Mouse (Mus musculus): ENCODE measurements around the gene Ppif. TPM values are rescaled to one million over a fixed set of nuclear protein-coding genes. Genes with fewer than 3 reads are reported as not detected.

The Ppif gene
- polyA plus RNA-seq, 1 experiment from 2014 or later = 26.4 TPM

GRCm38 (mm10) chr14:25707691-25708181, 13.8 kb downstream of the Ppif start:
- Histone ChIP-seq H3K36me3 (no peaks in the 10 kb centered on the region), H3K9me3 (no peaks in the 10 kb centered on the region), H3K4me3 (no peak overlapping the region), H3K4me1 (peaks cover 44% of the 10 kb centered on the region), H3K9ac (no peak overlapping the region), H3K27ac (peak overlapping the region; percentile 75), H3K27me3 (no peaks in the 10 kb centered on the region), H3K4me2 (no peak overlapping the region)
- WGBS = 41% methylated on average over 5 of the region's 5 CpGs
- ATAC-seq (ENCODE audit: insufficient number of reproducible peaks, low FRiP score, low TSS enrichment, low read depth) = no peak

GRCm38 (mm10) chr14:25708451-25708850, 14.5 kb downstream of the Ppif start:
- H3K4me1 ChIP-seq = peaks cover 44% of the 10 kb centered on the region
- H3K27me3 ChIP-seq = no peaks in the 10 kb centered on the region
- H3K4me3 ChIP-seq = no peak overlapping the region
- H3K36me3 ChIP-seq = no peaks in the 10 kb centered on the region
- H3K9ac ChIP-seq = no peak overlapping the region
- WGBS = 42% methylated on average over 4 of the region's 4 CpGs
- ATAC-seq (ENCODE audit: insufficient number of reproducible peaks, low FRiP score, low TSS enrichment, low read depth) = no peak; the same call in 1 of the 2 replicates
- no peaks in the 10 kb centered on the region for H3K9me3 ChIP-seq
- H3K27ac ChIP-seq = peak overlapping the region; percentile 75
- no peak overlapping the region for H3K4me2 ChIP-seq

DNA sequence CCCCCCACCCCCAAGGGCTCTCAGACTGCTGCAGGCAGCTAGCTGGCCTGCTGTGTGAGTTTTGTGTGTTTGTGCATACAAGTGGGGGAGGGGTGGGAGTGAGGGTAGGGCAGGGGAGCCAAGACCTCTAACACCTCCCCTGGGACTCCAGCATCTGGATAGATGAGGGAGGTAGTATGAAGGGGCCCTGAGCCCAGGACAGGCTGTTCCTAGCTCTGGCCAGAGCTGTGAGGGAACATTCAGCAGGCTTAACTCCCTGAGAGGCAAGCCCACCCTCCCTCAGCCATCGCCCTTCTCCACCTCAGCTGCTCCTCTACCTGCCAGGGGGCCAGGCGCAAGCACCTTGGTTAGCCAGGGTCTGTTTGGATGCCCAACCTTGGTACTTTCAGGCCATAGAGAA, 15.0 kb downstream of the Ppif start:
- H3K36me3 ChIP-seq = no peaks in the 10 kb centered on the region
- peaks cover 44% of the 10 kb centered on the region for H3K4me1 ChIP-seq
- H3K4me2 ChIP-seq = no peak overlapping the region
- no peak overlapping the region for H3K9ac ChIP-seq
- H3K27me3 ChIP-seq = no peaks in the 10 kb centered on the region
- H3K4me3 ChIP-seq = no peak overlapping the region
- H3K27ac ChIP-seq = peak overlapping the region; percentile 75
- H3K9me3 ChIP-seq = no peaks in the 10 kb centered on the region
- 70% methylated on average over 2 of the region's 2 CpGs for WGBS
- ATAC-seq (ENCODE audit: insufficient number of reproducible peaks, low FRiP score, low TSS enrichment, low read depth) = no peak

GRCm38 (mm10) chr14:25710073-25710472, 16.1 kb downstream of the Ppif start:
- 67% methylated on average over 4 of the region's 4 CpGs for WGBS

GRCm38 (mm10) chr14:25710681-25711080, 16.7 kb downstream of the Ppif start:
- no peak for ATAC-seq (ENCODE audit: insufficient number of reproducible peaks, low FRiP score, low TSS enrichment, low read depth)

More at GRCm38 (mm10) chr14:25710073-25710472, 16.1 kb downstream of the Ppif start:
- H3K36me3 ChIP-seq = peaks cover 11% of the 10 kb centered on the region
- no peak overlapping the region for H3K4me3 ChIP-seq
- no peak overlapping the region; the same call in 1 of the 2 replicates for H3K27ac ChIP-seq
- H3K27me3 ChIP-seq = no peaks in the 10 kb centered on the region
- no peak overlapping the region for H3K4me2 ChIP-seq
- no peak overlapping the region for H3K9ac ChIP-seq
- ATAC-seq (ENCODE audit: insufficient number of reproducible peaks, low FRiP score, low TSS enrichment, low read depth) = no peak
- peaks cover 44% of the 10 kb centered on the region for H3K4me1 ChIP-seq
- H3K9me3 ChIP-seq = no peaks in the 10 kb centered on the region

DNA sequence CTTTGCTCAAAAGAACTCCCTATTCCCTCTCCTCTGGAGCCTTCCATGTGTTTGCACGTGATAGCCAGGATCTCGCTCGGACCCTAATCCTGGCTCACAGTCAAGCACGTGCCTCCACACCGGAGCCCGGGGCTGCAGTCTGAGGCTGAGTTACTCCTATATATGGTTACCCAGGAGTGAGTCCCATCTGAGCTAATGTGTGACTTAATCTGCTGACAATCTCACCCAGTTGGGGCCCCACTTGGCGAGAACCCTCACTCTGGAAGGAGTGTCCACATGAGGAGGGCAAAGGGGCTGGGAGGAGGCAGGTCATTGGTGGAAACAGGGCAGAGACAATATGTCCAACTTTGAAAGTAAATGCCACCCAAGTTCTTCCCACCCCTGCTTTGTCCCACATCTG, 17.2 kb downstream of the Ppif start:
- Histone ChIP-seq H3K27me3 (no peaks in the 10 kb centered on the region), H3K9ac (no peak overlapping the region), H3K27ac (peak overlapping the region; percentile 47; the same call in 1 of the 2 replicates), H3K9me3 (no peaks in the 10 kb centered on the region), H3K36me3 (peaks cover 18% of the 10 kb centered on the region), H3K4me3 (no peak overlapping the region), H3K4me1 (peaks cover 44% of the 10 kb centered on the region), H3K4me2 (no peak overlapping the region)
- ATAC-seq (ENCODE audit: insufficient number of reproducible peaks, low FRiP score, low TSS enrichment, low read depth) = 0 out of 2 replicates have a peak, but pooled peaks have one; percentile 15
- WGBS = 33% methylated on average over 7 of the region's 7 CpGs

More at GRCm38 (mm10) chr14:25710681-25711080, 16.7 kb downstream of the Ppif start:
- Histone ChIP-seq H3K9me3 (no peaks in the 10 kb centered on the region), H3K27me3 (no peaks in the 10 kb centered on the region), H3K4me3 (no peak overlapping the region), H3K36me3 (peaks cover 13% of the 10 kb centered on the region), H3K4me2 (no peak overlapping the region), H3K9ac (no peak overlapping the region), H3K27ac (peak overlapping the region; percentile 47), H3K4me1 (peaks cover 44% of the 10 kb centered on the region)
- WGBS = 55% methylated on average over 4 of the region's 4 CpGs

- Histone ChIP-seq H3K36me3 (peaks cover 21% of the 10 kb centered on the region), H3K4me3 (no peak overlapping the region), H3K27ac (0 out of 2 replicates have a peak overlapping the region, but pooled peaks have one; percentile 47), H3K27me3 (no peaks in the 10 kb centered on the region), H3K4me1 (peaks cover 44% of the 10 kb centered on the region), H3K9ac (no peak overlapping the region), H3K4me2 (no peak overlapping the region), H3K9me3 (no peaks in the 10 kb centered on the region)
- WGBS = 48% methylated on average over 8 of the region's 8 CpGs
- ATAC-seq (ENCODE audit: insufficient number of reproducible peaks, low FRiP score, low TSS enrichment, low read depth) = no peak
Observed at GRCm38 (mm10) chr14:25711602-25712001, 17.6 kb downstream of the Ppif start.

DNA sequence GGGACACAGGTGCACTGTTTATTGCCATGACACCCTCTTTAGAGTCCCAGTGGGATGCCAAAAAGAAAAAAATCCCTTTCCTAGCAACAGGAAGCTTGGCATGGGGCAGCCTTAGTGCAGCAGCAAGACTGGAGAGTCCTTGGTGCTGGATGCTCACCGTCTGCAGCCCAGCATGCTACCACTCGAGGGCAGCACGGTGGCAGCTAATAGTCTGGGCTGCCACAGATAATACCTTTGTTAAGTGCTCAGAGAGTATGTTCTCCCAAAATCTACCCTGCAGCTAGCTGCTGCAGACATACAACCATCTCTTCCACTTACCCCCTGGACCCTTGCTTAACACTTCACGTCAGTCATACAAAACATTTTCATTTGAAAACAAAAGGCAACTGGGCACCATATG, 19.5 kb downstream of the Ppif start:
- 17% methylated on average over 4 of the region's 4 CpGs for WGBS
- no peak for ATAC-seq (ENCODE audit: insufficient number of reproducible peaks, low FRiP score, low TSS enrichment, low read depth)
- no peak overlapping the region for H3K4me3 ChIP-seq
- H3K4me2 ChIP-seq = no peak overlapping the region
- H3K9ac ChIP-seq = no peak overlapping the region
- peaks cover 29% of the 10 kb centered on the region for H3K36me3 ChIP-seq
- H3K9me3 ChIP-seq = no peaks in the 10 kb centered on the region
- H3K27me3 ChIP-seq = no peaks in the 10 kb centered on the region
- H3K27ac ChIP-seq = no peak overlapping the region
- peaks cover 44% of the 10 kb centered on the region for H3K4me1 ChIP-seq

GRCm38 (mm10) chr14:25716528-25716927, 22.6 kb downstream of the Ppif start:
- peaks cover 48% of the 10 kb centered on the region for H3K36me3 ChIP-seq
- no peak for ATAC-seq (ENCODE audit: insufficient number of reproducible peaks, low FRiP score, low TSS enrichment, low read depth)
- 86% methylated on average over 1 of the region's 1 CpGs for WGBS

DNA sequence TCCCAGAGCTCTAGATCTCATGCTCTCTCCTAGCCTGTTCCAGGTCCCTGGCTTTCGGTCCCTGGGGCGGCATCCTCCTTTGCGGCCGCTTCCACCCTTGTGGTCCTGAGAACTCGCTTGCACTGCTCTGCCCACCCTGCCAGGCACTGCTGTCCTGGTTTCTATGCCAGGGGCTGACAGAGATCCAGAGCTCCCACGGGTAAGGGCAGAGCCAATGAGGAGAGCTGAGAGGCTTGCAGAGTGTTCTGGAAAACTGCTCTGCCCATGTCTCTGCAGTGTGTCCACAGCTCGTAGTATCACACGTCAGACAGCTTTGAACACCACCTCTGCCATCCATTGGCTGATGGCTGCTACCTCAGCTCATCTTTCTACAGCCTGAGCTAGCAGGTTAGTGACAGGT, 23.8 kb downstream of the Ppif start:
- no peak overlapping the region for H3K9ac ChIP-seq
- no peak for ATAC-seq (ENCODE audit: insufficient number of reproducible peaks, low FRiP score, low TSS enrichment, low read depth)
- no peaks in the 10 kb centered on the region for H3K27me3 ChIP-seq
- H3K36me3 ChIP-seq = peaks cover 51% of the 10 kb centered on the region
- WGBS = 82% methylated on average over 8 of the region's 8 CpGs
- no peak overlapping the region for H3K27ac ChIP-seq
- no peaks in the 10 kb centered on the region for H3K9me3 ChIP-seq
- no peak overlapping the region for H3K4me3 ChIP-seq
- H3K4me1 ChIP-seq = peaks cover 22% of the 10 kb centered on the region
- no peak overlapping the region for H3K4me2 ChIP-seq

More at GRCm38 (mm10) chr14:25716528-25716927, 22.6 kb downstream of the Ppif start:
- no peaks in the 10 kb centered on the region for H3K27me3 ChIP-seq
- H3K4me3 ChIP-seq = no peak overlapping the region
- H3K9ac ChIP-seq = no peak overlapping the region
- no peak overlapping the region for H3K4me2 ChIP-seq
- no peaks in the 10 kb centered on the region for H3K9me3 ChIP-seq
- H3K4me1 ChIP-seq = peaks cover 27% of the 10 kb centered on the region
- H3K27ac ChIP-seq = no peak overlapping the region

DNA sequence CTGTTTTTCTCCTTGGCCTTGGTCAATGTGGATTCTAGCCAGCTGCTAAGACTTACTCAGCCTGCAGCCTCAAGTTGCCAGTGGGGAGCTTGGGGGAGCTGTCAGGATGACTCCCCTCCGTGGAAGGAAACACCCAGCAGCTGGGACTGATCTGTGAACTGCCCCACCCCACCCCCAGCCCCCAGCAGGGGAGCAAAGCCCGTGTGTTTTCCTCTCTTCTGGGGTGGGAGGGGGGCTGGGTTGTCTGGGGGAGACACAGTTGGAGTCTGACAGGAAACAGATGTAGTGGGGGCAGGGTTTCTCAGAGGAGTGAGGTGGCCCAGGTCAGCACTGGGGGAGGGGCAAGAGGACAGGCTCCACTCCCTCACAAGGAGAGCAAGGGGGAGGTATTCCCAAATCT, 24.5 kb downstream of the Ppif start:
- 0% methylated on average over 2 of the region's 2 CpGs for WGBS
- H3K9ac ChIP-seq = no peak overlapping the region
- H3K9me3 ChIP-seq = no peaks in the 10 kb centered on the region
- H3K27me3 ChIP-seq = no peaks in the 10 kb centered on the region
- H3K36me3 ChIP-seq = peaks cover 51% of the 10 kb centered on the region
- H3K27ac ChIP-seq = peak overlapping the region; percentile 48
- no peak overlapping the region for H3K4me3 ChIP-seq
- no peak overlapping the region for H3K4me2 ChIP-seq
- peaks cover 22% of the 10 kb centered on the region for H3K4me1 ChIP-seq
- ATAC-seq (ENCODE audit: insufficient number of reproducible peaks, low FRiP score, low TSS enrichment, low read depth) = peak; percentile 36; the same call in 1 of the 2 replicates

GRCm38 (mm10) chr14:25719371-25719770, 25.4 kb downstream of the Ppif start:
- Histone ChIP-seq H3K4me2 (no peak overlapping the region), H3K27ac (peak overlapping the region; percentile 27; the same call in 1 of the 2 replicates), H3K27me3 (no peaks in the 10 kb centered on the region), H3K9me3 (no peaks in the 10 kb centered on the region), H3K9ac (no peak overlapping the region), H3K36me3 (peaks cover 47% of the 10 kb centered on the region), H3K4me3 (no peak overlapping the region), H3K4me1 (peaks cover 24% of the 10 kb centered on the region)
- ATAC-seq (ENCODE audit: insufficient number of reproducible peaks, low FRiP score, low TSS enrichment, low read depth) = no peak
- WGBS = 60% methylated on average over 9 of the region's 9 CpGs

Data from limb, embryonic 15.5 days (tissue).